Mouse (Mus musculus) kidney, adult 9 months (tissue): Measurements from ENCODE around the gene Gsdma3.
"Not testable (repeated sequence)": the region's sequence is repeated elsewhere in the genome, so short reads cannot be mapped to it uniquely, and the experiment has no call there.

Experiments used
- DNase-seq: peaks from one replicate; pipeline ENCODE4 v3.0.0; 2022

The Gsdma3 gene

DNA sequence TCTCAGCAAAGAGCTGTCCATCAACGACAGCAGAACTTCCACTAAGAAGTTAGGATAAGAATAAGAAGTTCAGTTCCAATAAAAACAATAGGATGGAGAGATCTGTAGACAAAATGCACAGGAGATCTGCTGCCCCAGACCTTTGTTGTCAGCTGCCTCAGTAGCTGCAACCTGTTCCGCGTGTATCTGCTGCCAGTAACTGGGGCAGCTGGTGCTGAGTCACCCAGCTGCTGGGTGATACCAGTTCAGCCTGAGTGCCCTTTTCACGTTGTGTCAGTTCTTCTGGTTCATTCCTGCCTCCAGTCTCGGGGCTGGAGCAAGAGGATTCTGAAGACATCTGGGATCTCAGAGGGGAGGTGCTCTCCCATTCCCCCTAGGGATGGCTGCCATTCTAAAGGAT is 45.7 kb downstream of the Gsdma3 start:
- no peak for DNase-seq

DNA sequence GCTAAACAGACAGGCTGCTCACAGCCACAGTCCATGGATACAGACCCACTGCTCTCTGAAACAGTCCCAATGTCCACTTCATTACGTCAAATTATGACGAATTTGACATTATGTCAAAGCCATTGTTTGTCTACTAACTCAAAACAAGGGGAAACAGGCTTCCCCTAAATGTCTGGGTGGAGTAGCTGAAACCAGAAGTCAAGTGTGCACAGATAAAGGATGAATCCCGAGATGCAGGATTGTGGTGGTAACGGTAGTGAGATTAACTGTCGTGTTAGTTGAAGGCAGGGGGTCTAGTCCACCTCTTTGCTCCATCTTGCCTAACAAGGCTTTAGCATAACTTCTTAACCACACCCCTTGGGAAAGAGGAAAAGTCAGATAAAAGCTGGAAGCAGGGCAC is 46.3 kb downstream of the Gsdma3 start:
- no peak for DNase-seq

DNA sequence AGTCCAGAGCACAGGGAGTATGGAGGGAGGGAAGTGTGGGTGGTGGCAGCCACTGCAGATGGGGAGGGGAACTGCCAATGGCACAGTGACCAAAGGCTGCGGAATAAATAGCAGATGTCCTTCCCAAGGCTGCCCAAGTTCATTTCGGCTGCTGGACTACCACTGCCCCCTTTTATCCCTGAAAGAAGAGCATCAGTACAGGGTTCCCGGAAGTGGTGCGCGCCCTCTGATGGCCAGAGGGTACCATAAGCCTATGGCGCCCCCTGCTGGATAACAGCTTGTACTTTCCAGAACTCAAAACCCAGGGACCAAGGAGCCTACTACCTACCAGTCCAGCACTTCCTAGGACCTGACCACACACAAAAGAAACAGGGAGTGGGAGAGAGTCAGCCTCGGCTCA is 47.0 kb downstream of the Gsdma3 start:
- peak; percentile 61 for DNase-seq

DNA sequence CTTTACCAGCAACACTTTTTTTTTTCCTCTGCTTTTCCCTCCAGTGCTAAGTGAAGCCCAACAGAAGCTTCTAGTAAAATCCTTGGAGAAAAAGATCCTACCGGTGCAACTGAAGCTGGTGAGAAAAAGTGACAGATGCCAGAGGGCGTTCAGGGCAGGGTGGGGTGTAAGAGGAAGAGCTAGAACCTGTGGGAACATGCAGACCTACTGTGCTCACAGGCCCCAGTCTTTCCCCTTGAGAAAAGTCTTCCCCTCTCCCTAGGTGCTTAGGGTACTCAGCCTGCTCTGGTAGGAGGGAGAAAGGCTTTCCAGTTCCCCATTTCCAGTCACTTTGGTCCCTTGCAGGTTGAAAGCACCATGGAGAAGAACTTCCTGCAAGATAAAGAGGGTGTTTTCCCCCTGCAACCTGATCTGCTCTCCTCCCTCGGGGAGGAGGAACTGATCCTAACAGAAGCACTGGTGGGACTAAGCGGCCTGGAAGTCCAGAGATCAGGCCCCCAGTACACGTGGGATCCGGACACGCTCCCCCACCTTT is 49.7 kb downstream of the Gsdma3 start:
- DNase-seq = no peak

DNA sequence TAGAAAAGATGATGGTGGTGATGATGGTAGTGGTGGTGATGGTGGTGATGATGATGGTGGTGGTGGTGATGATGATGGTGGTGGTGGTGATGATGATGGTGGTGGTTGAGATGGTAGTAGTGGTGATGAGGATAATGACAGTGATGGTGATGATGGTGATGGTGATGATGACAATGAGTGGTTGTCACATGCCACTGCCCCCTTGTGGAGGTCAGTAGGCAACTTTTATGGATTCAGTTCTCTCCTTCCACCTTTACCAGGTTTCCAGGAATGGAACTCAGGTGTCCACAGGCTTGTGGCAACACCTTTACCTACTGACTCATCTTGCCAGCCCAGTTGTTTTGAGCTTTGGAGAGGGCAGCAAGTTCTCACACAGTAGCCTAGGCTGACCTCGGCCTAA is 53.9 kb downstream of the Gsdma3 start:
- DNase-seq = no peak

DNA sequence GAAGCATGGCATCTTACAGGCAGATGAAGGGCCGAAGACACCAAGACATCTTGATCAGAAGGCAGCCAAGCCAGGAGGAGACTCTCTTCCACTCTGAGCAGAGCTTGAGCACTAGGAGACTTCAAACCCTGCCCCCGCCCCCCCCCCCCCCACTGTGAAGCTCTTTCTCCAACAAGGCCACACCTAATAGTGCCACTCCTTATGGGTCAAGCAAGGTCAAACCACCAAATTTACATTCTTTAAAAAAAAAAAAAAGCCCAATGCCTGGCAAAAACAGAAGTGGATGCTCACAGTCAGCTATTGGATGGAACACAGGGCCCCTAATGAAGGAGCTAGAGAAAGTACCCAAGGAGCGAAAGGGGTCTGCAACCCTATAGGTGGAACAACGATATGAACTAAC is 54.4 kb downstream of the Gsdma3 start:
- not testable (repeated sequence) for DNase-seq

DNA sequence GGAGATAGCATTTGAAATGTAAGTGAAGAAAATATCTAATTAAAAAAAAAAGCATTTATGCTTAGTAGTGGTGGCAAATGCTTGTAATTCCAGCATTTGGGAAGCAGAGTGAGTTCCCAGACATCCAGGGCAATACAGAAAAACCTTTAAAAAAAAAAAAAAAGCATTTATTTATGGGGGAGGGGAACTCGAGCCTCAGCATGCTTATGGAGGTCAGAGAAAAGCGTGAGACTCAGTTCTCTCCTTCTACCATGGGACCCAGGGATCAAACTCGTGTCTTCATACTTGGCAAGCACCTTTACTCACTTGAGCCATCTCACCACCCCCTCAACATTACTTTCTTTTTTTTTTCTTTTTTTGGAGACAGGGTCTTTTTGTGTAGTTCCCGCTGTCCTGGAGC is 55.0 kb downstream of the Gsdma3 start:
- no peak for DNase-seq

DNA sequence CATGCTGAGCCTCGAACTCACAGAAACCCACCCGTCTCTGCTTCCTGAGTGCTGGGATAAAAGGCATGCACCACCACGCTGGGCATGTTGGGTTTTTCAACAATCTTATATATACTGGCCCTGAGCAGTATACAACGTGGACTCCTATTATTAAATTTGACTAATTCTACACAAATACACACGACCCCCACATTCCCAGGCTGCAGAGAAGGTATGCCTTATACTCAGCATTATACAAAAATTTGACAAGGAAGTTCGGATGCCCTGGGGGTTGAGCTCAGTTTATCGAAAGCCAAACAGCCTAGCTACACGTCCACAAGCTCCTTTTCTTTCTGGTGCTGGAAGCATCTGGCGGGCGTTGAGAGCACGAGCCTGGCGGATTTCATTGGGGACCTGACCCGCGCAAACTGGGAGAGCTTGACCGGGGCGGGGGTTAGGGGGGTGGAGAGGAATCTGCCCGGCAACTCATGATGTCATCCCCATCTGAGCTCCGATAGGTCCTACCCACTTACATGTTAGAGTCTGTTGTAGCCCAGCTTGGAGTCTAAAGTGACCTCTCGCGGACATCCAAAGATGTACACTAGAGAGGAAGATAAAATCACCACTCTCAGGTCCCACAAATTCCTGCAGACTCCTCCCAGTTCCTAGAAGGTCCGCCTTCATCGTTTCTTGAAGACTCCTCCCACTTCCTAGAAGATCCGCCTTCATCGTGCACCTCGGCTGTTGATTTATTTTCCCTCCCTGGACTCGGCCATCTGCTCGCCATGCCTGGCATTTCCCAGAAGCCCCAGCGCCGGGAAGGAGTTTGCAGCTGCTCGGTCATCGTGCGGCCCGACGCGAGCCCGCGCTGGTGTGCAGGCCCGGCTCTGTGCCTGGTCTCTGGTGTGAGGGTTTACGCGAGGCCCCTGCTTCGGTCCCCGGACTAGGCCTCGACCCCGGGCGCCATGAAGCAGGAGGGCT is 55.9 kb downstream of the Gsdma3 start, which contains the start of gene Psmd3:
Gene Psmd3 (plus strand): TSS at position 769 of the 960 bp plus-strand sequence.
- DNase-seq = peak; percentile 99

DNA sequence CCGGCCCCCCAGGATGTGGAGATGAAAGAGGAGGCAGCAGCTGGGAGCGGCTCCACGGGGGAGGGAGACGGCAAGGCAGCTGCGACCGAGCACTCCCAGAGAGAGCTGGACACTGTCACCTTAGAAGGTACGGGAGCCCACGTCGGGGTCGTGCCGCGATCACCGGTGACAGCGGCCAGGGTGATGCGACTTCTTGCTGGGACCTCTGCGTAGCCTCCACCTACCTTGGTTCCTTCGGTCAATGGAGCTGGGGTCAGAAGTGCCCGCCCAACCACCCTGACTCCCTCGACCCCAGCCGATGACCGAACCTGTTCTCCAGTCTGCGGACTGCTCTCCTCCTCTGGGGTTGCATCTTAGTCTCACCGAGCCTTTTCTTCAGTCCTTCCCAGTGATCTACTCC is 56.7 kb downstream of the Gsdma3 start:
- no peak for DNase-seq

DNA sequence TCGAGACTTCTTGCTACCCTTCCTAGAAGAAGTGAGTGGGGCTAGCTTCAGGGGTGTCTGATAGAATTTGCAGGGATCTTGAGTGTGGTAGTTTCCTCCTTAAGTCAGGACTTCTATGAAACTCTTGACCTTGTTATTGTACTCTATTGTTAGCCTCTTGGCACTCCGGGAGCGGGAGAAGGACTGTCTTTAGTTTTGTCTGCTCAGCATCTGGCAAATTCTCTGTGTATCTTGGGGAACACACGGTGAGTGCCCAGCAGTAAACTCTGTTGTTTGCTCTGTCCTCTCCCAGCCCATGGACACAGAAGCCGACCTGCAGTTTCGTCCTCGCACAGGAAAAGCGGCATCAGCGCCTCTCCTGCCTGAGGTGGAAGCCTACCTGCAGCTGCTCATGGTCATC is 59.5 kb downstream of the Gsdma3 start:
- DNase-seq = peak; percentile 67

DNA sequence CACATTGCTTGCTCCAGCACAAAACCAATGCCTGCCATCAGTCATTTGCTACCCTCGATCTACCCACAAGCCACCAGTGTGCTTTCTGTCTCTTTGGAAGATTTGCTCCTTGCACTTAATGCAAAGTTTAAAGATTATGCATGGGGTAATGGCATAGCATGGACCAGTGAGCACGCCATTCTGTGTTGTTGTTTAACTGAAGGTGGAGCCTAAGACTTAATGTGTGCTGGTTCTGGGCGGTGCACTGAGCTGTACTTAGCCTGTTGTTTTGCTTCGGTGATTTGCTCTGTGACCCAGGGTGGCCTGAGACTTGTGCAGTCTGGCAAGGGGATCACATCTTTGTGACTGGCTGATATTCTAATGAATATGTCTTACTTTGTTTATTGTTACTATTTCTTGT is 60.8 kb downstream of the Gsdma3 start:
- peak; percentile 91 for DNase-seq
